Mouse (Mus musculus): ENCODE data around the gene Mff. TPM values are rescaled to one million over a fixed set of nuclear protein-coding genes. Genes with fewer than 3 reads are reported as not detected.

Mff gene
- polyA plus RNA-seq, 1 experiment from 2014 or later = 187 TPM

DNA sequence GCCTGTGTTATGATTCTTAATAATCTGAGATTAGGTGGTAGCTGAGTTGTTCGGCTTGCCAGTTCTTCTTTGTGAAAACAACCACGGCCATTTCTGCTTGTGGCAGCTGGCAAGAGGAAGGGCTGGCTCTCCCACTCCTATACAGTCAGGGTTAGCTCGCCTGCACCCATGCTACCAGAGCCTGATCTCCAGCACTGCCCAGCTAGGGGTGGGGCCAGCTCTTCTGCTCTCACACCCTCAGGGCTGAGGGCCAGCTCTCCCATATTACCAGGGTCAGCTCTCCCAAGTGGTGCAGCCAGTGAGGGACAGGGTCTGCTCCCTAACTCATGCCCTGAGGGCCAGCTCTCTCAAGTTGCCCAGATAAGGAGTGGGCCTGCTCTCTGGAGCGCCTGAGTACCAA, 47.7 kb downstream of the Mff start:
- Histone ChIP-seq H3K4me1 (peaks cover 6% of the 10 kb centered on the region; the same call in 1 of the 2 replicates), H3K36me3 (no peaks in the 10 kb centered on the region), H3K4me3 (no peak overlapping the region), H3K27me3 (replicated peaks) (no peaks in the 10 kb centered on the region), H3K9ac (no peak overlapping the region), H3K9me3 (no peaks in the 10 kb centered on the region), H3K27ac (replicated peaks) (no peak overlapping the region), H3K4me2 (no peak overlapping the region)
- no peak for ATAC-seq (ENCODE audit: extremely low read depth, insufficient number of reproducible peaks, low FRiP score, low TSS enrichment)
- 81% methylated on average over 4 of the region's 4 CpGs for WGBS

DNA sequence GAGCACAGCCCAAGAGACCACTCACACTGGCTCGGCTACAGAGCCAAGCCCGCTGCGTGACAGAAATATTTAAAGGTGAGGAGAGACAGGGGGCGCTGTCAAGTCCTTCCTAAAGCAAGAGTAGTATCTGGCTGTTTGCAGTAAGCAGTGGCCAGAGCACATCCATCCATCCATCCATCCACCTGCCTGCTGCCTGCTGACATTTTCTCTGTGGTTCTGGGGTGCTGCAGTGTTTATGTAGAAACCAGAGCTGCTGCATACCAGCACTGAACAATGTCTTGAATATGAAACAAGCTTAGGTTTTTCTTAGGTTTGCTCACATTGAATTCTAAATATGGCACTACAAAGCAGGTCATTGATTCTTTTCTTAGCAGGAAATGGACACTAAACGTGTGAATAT, 48.5 kb downstream of the Mff start:
- Histone ChIP-seq H3K9me3 (no peaks in the 10 kb centered on the region), H3K9ac (no peak overlapping the region), H3K4me3 (no peak overlapping the region), H3K36me3 (no peaks in the 10 kb centered on the region), H3K4me2 (no peak overlapping the region), H3K27me3 (replicated peaks) (no peaks in the 10 kb centered on the region), H3K27ac (replicated peaks) (no peak overlapping the region), H3K4me1 (peaks cover 6% of the 10 kb centered on the region; the same call in 1 of the 2 replicates)
- 59% methylated on average over 5 of the region's 5 CpGs for WGBS
- no peak for ATAC-seq (ENCODE audit: extremely low read depth, insufficient number of reproducible peaks, low FRiP score, low TSS enrichment)

DNA sequence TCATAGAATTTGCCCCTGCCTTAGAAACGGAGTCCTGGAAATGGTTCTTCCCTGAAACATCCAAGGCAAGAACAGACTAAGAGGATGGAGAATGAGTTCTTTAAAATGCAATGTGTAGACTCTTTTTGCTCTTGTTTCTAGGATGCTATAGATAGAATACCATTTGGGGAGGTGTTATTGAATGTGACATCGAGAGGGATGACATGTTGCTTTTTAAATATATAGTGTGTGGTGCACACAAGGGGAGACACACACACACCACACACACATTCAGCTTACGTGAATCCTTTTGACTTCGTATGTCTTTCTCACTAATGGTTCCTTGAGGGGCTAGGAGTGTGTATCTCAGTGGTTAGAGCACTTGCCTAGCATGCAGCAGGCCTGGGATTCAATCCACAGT, 50.6 kb downstream of the Mff start:
- ATAC-seq (ENCODE audit: extremely low read depth, insufficient number of reproducible peaks, low FRiP score, low TSS enrichment) = no peak
- Histone ChIP-seq H3K36me3 (no peaks in the 10 kb centered on the region), H3K9me3 (no peaks in the 10 kb centered on the region), H3K9ac (no peak overlapping the region), H3K27ac (replicated peaks) (no peak overlapping the region), H3K4me2 (no peak overlapping the region), H3K4me3 (no peak overlapping the region), H3K27me3 (replicated peaks) (no peaks in the 10 kb centered on the region), H3K4me1 (peaks cover 6% of the 10 kb centered on the region; the same call in 1 of the 2 replicates)
- 87% methylated on average over 4 of the region's 4 CpGs for WGBS

DNA sequence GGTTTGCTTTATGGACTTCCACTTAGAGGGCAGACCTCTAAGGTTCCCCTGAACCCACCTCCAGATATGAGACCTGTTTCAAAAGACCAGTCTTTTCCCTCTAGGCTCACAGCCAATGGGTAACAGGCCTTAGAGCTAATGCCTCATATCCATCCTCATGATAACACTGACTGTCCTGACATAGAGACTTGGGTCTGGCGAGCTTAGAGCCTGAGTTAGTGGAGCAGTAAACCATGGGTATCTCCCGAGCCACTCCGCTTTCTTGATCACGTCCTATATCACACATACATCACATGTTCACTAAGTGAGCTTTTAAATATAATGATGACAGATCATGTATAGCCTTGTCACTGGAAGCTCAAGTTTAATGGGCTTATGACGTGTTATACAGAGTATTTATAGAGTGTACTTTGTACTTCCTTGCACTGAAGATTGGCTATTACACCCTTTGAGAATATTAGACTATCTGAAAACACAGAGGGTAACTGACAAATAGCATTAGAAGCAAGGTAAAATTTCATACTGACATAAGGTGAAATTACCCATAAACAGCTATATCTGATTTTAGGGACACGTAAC, 54.8 kb downstream of the Mff start:
- H3K4me2 ChIP-seq = no peak overlapping the region
- WGBS = 75% methylated on average over 6 of the region's 6 CpGs
- 0 out of 2 replicates have a peak, but pooled peaks cover 4% of the 10 kb centered on the region for H3K27me3 ChIP-seq (replicated peaks)
- H3K9me3 ChIP-seq = no peaks in the 10 kb centered on the region
- no peaks in the 10 kb centered on the region; the same call in 1 of the 2 replicates for H3K4me1 ChIP-seq
- H3K36me3 ChIP-seq = no peaks in the 10 kb centered on the region
- no peak overlapping the region for H3K9ac ChIP-seq
- ATAC-seq (ENCODE audit: extremely low read depth, insufficient number of reproducible peaks, low FRiP score, low TSS enrichment) = no peak
- no peak overlapping the region for H3K27ac ChIP-seq (replicated peaks)
- H3K4me3 ChIP-seq = no peak overlapping the region

DNA sequence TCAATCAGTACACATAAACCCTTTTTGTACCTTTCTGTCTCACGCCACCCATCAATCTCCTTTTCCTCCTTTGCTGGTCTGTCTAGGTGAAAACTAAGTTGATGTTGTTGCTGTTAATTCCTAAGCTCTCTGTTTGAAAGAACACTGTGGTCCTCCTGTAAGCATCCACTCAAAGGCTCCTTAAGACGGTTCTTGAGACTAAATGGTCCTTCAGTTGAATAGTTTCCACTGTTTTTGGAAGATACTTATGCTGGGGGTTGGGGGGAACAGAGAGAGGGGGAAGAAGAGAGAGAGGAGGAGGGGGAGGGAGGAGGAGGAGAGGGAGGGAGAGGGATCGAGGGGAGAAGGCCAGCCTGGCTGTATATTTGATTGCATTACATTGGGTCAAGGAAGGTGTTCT, 58.9 kb downstream of the Mff start:
- peaks cover 10% of the 10 kb centered on the region for H3K4me1 ChIP-seq
- ATAC-seq (ENCODE audit: extremely low read depth, insufficient number of reproducible peaks, low FRiP score, low TSS enrichment) = no peak
- no peak overlapping the region for H3K9ac ChIP-seq
- 65% methylated on average over 3 of the region's 3 CpGs for WGBS
- no peaks in the 10 kb centered on the region for H3K9me3 ChIP-seq
- peaks cover 4% of the 10 kb centered on the region; the same call in 1 of the 2 replicates for H3K27me3 ChIP-seq (replicated peaks)
- H3K27ac ChIP-seq (replicated peaks) = no peak overlapping the region
- no peaks in the 10 kb centered on the region for H3K36me3 ChIP-seq
- no peak overlapping the region for H3K4me3 ChIP-seq
- no peak overlapping the region for H3K4me2 ChIP-seq

DNA sequence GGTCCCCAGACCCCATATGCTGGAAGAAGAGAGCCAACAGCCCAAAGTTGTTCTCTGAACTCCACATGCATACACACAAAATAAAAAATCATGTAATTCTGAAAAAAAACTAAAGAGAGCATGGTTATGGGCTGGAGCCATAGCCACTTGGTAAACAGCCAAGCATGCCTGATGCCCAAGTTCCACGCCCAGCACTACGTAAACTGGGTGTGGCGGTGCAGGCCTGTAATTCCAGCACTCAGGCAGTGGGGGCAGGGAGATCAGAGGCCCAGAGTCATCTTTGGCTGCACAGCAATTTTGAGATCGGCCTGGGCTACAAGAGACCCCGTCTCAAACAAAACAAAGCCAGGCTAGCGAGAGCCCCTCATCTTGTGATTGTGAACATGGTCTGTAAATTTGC, 60.9 kb downstream of the Mff start:
- H3K4me1 ChIP-seq = peaks cover 10% of the 10 kb centered on the region
- H3K9ac ChIP-seq = no peak overlapping the region
- H3K4me2 ChIP-seq = no peak overlapping the region
- ATAC-seq (ENCODE audit: extremely low read depth, insufficient number of reproducible peaks, low FRiP score, low TSS enrichment) = no peak
- peaks cover 4% of the 10 kb centered on the region; the same call in 1 of the 2 replicates for H3K27me3 ChIP-seq (replicated peaks)
- H3K27ac ChIP-seq (replicated peaks) = no peak overlapping the region
- no peaks in the 10 kb centered on the region for H3K9me3 ChIP-seq
- 59% methylated on average over 6 of the region's 6 CpGs for WGBS
- no peaks in the 10 kb centered on the region for H3K36me3 ChIP-seq
- no peak overlapping the region for H3K4me3 ChIP-seq

DNA sequence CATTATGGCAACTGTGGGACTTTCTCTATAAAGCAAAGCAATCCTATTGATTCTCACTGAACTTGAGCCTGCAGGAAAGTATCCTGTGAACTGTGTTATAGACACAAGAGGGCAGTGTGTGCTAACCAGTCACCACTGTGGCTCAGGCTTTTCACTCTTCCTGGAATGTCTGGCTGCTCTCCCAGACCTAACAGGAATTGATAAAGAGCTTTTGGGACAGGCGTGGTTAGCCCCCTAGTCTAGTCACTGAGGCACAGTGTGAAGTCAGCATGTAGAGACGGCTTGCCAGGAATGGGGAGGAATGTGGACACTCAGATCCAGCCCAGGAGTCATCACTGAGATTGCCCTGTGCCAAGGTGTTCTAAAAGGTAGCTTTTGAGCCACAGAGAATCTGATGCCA, 62.7 kb downstream of the Mff start:
- Histone ChIP-seq H3K27ac (replicated peaks) (0 out of 2 replicates have a peak overlapping the region, but pooled peaks have one; percentile 8), H3K27me3 (replicated peaks) (peaks cover 4% of the 10 kb centered on the region; the same call in 1 of the 2 replicates), H3K9me3 (no peaks in the 10 kb centered on the region), H3K4me2 (no peak overlapping the region), H3K9ac (no peak overlapping the region), H3K4me3 (no peak overlapping the region), H3K36me3 (no peaks in the 10 kb centered on the region), H3K4me1 (peaks cover 10% of the 10 kb centered on the region)
- 2% methylated on average over 2 of the region's 2 CpGs for WGBS
- ATAC-seq (ENCODE audit: extremely low read depth, insufficient number of reproducible peaks, low FRiP score, low TSS enrichment) = peak; percentile 74; the same call in 1 of the 2 replicates

DNA sequence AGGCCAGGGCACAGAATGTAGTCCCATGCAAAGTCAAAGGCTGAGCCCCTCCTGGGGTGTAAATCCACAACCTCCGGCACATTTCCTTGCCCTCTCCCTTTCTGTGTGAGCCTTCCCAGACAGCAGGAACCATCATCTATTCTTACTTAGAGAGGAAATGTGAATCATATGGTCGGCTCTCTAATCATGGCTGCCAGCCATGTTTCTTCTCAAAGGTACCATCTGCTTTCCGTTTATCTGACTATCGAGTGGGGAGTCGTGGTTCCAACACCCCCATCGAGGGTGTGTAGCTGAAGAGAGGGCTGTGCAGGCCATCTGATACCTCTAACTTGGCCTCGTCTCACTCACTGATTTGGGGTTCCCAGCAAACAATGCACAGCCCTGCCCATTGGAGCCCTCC, 63.4 kb downstream of the Mff start:
- no peak overlapping the region for H3K9ac ChIP-seq
- H3K36me3 ChIP-seq = no peaks in the 10 kb centered on the region
- H3K9me3 ChIP-seq = no peaks in the 10 kb centered on the region
- H3K27ac ChIP-seq (replicated peaks) = 0 out of 2 replicates have a peak overlapping the region, but pooled peaks have one; percentile 8
- peaks cover 10% of the 10 kb centered on the region for H3K4me1 ChIP-seq
- H3K4me3 ChIP-seq = no peak overlapping the region
- H3K4me2 ChIP-seq = no peak overlapping the region
- ATAC-seq (ENCODE audit: extremely low read depth, insufficient number of reproducible peaks, low FRiP score, low TSS enrichment) = no peak
- WGBS = 57% methylated on average over 7 of the region's 7 CpGs
- peaks cover under 1% of the 10 kb centered on the region; the same call in 1 of the 2 replicates for H3K27me3 ChIP-seq (replicated peaks)

DNA sequence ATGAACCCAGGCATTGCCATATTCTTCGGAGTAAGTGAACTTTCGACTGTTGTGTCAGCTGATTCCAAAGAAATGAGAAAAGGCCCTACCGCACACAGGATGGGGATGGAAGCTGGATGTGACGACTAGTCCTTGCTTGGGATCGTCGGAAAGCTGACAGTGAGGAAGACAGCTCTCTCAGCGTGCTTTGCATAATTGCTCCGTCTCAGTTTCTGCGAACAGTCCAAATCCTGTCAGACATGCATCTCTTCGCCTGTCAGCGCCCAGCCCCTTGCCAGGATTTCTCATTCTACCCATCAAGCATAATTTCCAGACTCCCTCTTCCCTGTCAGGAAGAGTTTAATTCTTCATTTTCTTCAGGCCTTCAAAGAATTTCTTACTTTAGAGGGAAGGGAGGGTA, 66.4 kb downstream of the Mff start:
- Histone ChIP-seq H3K9me3 (no peaks in the 10 kb centered on the region), H3K4me1 (peaks cover 16% of the 10 kb centered on the region), H3K4me3 (no peak overlapping the region), H3K4me2 (no peak overlapping the region), H3K36me3 (no peaks in the 10 kb centered on the region), H3K27ac (replicated peaks) (no peak overlapping the region), H3K27me3 (replicated peaks) (no peaks in the 10 kb centered on the region; the same call in 1 of the 2 replicates), H3K9ac (no peak overlapping the region)
- WGBS = 68% methylated on average over 11 of the region's 11 CpGs
- ATAC-seq (ENCODE audit: extremely low read depth, insufficient number of reproducible peaks, low FRiP score, low TSS enrichment) = no peak

DNA sequence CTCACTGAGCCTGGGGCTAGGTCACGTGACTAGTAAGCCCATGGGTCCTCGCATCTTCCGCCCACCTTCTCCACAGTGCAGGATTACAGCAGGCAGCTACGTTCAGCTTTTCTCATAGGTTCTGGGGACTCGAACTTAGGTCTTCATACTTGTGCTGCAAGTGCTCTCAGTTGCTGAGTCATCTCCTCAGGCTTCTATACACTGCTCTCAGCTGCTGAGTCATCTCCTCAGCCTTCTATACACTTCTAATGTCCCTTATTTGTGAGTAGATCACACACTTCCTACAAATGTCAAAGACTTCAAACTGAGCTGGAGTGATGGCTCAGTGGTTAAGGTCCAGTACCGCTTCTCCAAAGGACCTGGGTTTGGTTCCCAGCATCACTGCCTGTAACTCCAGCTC, 67.5 kb downstream of the Mff start:
- peaks cover 20% of the 10 kb centered on the region for H3K4me1 ChIP-seq
- H3K9ac ChIP-seq = no peak overlapping the region
- no peak overlapping the region for H3K4me3 ChIP-seq
- H3K36me3 ChIP-seq = no peaks in the 10 kb centered on the region
- H3K27me3 ChIP-seq (replicated peaks) = no peaks in the 10 kb centered on the region
- H3K27ac ChIP-seq (replicated peaks) = no peak overlapping the region
- ATAC-seq (ENCODE audit: extremely low read depth, insufficient number of reproducible peaks, low FRiP score, low TSS enrichment) = no peak
- H3K9me3 ChIP-seq = no peaks in the 10 kb centered on the region
- WGBS = 89% methylated on average over 6 of the region's 6 CpGs
- no peak overlapping the region for H3K4me2 ChIP-seq

DNA sequence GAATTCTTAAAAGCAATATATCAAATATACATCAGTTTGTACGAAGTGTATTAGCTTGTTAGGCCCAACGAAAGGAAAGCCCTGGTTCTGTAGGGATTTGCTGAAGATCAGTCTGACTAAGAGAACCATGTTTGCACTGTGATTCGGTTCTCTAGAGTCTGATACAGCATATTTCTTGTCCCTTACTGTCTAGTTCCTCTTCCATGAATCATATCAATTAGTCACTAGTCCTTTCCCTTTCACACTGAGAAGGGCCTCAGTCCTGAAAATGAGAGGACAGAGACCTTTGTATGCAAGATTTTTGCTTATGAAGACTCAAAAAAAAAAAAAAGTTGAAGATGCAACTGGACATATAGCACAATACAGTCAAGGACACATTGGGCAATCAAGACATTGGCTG, 68.4 kb downstream of the Mff start:
- no peak for ATAC-seq (ENCODE audit: extremely low read depth, insufficient number of reproducible peaks, low FRiP score, low TSS enrichment)
- WGBS = 80% methylated on average over 3 of the region's 3 CpGs
- H3K27me3 ChIP-seq (replicated peaks) = no peaks in the 10 kb centered on the region

DNA sequence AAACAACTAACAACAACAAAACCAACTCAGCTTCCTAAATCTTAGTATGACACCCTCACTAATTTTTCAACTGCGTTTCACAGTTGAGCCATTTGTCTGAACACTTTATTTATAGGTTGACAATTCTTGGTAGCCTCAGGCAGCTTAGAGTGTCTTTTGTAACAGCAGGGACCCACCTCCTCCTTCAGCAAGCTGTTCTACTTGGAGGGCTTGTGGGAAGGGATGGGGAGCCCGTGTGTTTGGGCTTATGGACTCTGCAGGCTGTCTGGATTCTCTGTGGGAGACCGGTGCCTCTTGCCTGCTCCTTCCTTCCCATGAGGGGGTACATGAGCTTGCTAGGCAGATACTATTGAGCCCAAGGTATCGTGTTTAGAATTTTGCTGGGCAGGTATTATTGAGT, 69.3 kb downstream of the Mff start:
- H3K9ac ChIP-seq = no peak overlapping the region
- no peak overlapping the region for H3K27ac ChIP-seq (replicated peaks)
- H3K9me3 ChIP-seq = no peaks in the 10 kb centered on the region
- peaks cover 14% of the 10 kb centered on the region for H3K4me1 ChIP-seq
- no peak for ATAC-seq (ENCODE audit: extremely low read depth, insufficient number of reproducible peaks, low FRiP score, low TSS enrichment)
- 68% methylated on average over 4 of the region's 4 CpGs for WGBS
- H3K36me3 ChIP-seq = no peaks in the 10 kb centered on the region
- H3K4me3 ChIP-seq = no peak overlapping the region
- H3K4me2 ChIP-seq = no peak overlapping the region
- no peaks in the 10 kb centered on the region for H3K27me3 ChIP-seq (replicated peaks)

More for the DNA sequence above, 68.4 kb downstream of the Mff start:
- H3K4me1 ChIP-seq = peaks cover 14% of the 10 kb centered on the region
- no peak overlapping the region for H3K27ac ChIP-seq (replicated peaks)
- H3K4me3 ChIP-seq = no peak overlapping the region
- no peaks in the 10 kb centered on the region for H3K36me3 ChIP-seq
- H3K4me2 ChIP-seq = no peak overlapping the region
- H3K9me3 ChIP-seq = no peaks in the 10 kb centered on the region
- no peak overlapping the region for H3K9ac ChIP-seq

Measured in heart, embryonic 13.5 days (tissue).